Mouse (Mus musculus): ENCODE data around the gene Hist3h2ba.
"Not testable (repeated sequence)": the region's sequence is repeated elsewhere in the genome, so short reads cannot be mapped to it uniquely, and the experiment has no call there.

The Hist3h2ba gene

DNA sequence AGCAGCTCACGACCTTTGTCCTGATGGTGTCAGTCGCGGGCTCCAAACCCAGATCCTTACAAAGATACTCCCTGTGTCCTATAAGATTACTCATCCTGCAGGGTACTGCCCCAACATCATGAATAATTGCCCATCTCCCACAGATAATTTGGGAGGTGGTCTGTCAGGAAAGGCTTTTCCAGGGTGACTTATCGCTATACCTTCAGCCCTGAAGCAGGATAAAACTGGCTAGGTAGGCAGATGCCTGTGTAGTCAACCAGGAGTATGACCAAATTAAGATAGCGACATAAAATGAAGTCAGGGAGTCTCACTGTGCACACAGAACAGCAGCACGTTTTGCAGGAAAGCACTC lies 9.7 kb upstream of the Hist3h2ba start:
- DNase-seq = no peak

DNA sequence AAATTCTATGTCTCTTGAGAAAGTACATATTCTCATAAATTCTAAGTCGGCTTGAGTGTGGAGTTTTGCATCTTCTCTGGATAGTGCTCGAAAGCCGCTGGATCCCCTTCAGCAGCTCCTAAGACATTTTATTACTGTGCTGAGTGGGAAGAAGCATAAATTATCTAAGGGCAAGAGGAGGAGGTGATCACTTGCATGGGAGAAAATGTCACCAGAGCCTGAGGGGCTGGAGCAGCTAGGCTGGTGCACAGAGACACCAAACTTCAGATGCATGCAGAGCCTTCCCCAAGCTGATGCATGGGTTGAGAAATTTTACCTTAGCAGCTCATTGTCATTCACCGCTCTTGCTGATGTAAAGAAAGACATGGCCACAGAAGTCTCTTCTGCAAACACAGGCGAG lies 4.6 kb upstream of the Hist3h2ba start:
- no peak for DNase-seq

DNA sequence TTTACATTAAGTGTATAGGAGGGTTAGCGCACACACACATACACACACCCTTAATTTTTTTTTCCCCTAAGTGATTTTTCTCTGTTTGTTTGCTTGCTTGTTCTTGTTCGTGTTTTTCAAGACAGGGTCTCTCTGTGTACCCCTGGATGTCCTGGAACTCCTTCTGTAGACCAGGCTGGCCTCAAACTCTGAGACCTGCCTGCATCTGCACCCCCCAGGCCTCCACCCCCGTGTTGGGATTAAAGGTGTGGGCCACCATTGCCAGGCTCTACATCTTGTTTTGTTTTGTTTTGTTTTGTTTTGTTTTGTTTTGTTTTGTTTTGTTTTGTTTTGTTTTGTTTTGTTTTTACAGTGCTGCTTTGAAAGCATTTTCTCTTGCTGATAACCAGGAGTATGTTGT lies 1.4 kb upstream of the Hist3h2ba start:
- DNase-seq = no peak

DNA sequence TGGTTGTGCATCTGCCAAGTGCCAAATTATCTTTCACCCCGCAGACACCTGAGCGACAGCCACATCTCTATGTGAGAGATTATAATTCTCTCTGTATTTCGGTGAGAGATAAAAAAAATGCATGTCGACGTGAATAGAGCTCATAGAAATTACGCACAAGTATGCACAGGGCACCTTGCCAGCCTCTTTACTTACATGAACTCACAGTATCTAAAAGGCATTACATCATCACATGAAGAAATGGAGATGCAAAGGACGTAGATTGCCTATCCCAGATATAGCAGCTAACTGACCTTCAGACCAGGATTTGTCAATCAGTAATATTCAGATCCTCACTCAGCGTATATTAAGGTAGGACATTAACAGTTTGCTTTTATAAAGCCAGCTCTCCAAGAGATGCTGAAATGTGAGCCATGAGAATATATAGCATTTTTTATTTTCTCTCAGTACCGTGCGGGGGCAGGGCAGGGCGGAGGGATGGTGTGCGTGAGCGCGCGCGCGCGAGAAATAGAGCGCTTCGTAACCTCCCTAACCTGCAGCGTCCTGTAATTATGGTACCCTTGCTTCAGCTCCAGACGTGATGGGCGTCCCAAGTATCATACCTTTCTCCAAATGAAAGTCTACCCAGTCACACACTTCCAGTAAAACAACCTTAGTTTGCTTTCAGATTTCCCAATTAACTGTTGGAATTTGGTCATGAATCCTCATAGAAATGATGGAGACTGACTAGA lies 757 bp upstream of the Hist3h2ba start:
- DNase-seq = peak; percentile 37 to 42

DNA sequence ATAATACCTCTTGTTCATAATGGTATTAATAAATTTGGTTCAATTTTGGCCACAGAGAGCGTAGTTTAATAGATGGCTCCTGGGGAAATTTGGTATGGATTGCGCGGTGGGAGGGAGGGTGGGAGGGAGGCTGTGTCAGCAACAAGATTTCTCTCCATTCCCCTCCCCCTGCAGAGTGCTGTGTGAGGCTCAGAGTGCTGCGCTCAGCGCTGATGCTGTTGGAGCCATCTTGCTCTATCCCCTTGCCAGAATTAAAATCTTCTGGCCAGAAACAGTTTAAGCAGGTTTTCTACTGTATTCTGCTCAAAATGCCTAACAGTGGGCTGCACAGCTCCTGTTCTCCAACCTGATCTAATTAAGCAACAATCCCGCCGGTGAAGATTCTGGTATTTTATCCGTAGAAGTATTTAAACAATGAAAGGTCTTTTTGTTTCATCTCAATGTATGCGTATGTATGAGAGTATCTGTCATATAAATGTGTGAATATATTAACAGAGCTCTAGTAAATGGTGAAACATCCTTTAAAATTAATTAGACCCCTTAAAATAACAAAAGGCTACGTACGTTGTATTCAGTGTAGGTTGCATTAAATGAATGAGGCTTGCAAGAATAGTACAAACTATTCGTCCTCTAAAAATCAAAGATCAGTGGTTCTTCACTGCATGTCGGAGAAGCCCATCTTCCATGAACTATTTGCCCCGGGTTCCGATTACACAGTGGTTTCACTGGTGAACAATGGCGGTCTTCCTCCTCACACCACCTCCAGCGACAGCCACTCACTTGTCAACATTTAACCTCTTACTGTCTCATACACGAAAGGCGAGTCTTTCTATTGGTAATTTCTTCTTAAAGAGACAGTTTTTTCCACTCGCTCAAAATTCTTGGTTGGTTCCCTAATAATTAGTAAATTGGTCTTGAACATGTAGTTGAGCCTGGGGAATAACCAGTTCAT lies 1.0 kb downstream of the Hist3h2ba start:
- DNase-seq = no peak

DNA sequence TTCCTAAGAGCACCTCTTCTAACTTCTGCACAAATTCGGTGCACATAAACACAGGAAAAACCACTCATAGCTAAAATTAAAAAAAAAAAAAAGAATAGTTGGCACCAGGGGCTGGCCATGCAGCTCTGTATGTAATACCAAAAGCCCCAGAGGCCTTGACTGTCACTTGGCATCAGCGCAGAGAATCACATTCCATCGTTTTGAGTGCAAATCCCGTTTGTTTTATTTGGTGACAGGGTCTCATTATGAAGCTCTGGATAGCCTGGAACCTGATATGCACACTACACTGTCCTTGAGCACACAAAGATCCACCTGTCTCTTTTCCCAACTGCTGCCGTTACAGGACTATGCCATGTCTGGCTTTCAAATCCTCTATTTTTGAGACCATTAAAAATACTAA lies 2.5 kb downstream of the Hist3h2ba start:
- no peak for DNase-seq

DNA sequence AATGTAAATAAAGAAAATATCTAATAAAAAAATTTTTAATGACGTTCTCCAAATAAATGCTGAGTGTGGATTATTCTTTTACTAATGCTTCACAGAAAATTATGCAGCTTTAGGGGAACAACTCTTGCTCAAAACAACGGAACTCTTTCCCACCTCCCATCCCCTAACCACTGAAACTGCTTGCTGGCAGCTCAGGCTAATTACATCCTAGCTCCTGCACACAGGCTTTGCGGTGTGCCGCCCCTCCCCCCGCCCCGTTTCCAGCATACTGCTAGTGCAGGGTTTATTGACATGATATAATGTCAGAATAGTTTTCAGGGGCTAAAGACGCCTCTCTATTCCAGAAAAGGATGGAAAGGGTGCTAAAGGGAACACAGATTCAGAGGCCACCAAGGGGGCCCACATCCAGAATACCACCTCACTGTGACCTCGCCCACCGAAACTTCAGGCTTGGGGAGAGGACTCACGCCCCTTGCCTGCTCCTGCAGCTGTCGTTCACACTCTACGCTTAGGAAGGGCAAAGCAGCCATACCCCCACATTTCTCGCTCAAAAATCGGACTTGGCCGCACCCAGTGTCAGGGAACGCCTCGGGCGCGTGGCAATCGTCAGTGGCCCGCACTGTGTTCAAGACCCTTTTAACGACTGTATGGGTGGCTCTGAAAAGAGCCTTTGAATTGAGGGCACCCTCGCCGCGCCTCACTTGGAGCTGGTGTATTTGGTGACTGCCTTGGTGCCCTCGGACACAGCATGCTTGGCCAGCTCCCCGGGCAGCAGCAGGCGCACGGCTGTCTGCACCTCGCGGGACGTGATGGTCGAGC lies 4.8 kb downstream of the Hist3h2ba start:
- DNase-seq = no peak

DNA sequence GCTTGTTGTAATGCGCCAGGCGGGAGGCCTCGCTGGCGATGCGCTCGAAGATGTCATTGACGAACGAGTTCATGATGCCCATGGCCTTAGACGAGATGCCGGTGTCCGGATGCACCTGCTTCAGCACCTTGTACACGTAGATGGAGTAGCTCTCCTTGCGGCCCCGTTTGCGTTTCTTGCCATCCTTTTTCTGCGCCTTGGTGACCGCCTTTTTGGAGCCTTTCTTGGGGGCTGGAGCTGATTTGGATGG lies 5.4 kb downstream of the Hist3h2ba start:
- not testable (repeated sequence) for DNase-seq

DNA sequence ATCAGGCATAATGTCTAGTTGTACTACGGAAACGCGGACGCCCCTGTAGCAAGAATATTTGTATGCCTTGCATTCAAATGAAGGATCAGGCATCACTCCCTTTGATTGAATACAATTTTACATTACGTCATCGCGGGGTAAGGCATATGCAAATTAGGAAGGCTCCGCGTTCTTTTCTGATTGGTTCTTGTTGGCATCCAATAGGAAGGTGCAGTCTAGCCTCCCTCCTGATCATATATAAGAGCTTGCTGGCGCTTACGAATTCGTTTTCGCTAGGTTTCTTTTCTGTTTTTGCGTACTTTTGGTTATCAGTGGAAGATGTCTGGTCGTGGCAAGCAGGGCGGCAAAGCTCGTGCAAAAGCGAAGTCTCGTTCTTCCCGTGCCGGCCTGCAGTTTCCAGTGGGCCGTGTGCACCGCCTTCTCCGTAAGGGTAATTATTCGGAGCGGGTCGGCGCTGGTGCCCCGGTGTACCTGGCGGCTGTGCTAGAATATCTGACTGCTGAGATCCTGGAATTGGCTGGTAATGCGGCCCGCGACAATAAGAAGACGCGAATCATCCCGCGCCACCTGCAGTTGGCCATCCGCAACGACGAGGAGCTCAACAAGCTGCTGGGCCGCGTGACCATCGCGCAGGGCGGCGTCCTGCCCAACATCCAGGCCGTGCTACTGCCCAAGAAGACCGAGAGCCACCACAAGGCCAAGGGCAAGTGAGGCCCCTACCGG lies 5.9 kb downstream of the Hist3h2ba start, which contains the start of the genes Hist3h2a and Trim17:
Gene Hist3h2a, plus strand, starts transcription at position 266 of the 723 bp plus-strand sequence.
Gene Trim17, plus strand, starts transcription at position 266 of the 723 bp plus-strand sequence.
- DNase-seq = peak; percentile 84 to 89

DNA sequence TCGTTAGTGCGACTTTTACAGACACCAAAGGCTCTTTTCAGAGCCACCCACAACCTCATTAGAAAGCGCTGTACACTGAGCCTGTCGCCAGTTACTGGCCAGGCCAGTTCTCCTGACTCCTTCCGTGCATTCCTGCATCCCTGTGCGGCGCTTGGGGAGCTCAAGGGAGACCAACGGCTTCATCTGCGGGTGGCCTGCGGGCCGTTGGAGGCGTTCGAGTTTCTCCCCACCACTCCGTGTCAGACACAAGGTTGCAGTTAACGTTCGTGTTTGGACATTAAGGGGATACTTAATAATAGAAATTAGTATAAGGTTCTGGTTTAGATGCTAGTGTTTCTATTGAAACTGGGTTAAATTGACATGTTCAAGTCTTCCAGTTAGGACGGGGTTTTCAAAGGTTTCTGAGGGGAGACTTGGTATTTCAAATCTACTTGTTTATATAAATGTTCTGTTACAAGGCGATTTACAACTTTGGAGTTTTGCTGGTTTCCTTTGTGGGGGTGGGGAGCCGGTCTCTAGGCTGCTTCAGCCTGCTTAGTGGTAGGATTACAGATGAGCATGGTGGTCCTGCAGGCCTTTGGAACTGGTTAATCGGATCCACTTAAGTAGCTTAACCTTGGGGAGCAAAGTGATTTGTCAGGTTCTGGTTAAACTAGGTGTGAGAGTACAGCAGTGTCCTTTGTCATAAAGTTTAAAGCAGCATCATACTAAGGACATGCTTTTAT lies 6.6 kb downstream of the Hist3h2ba start:
- DNase-seq = peak in 1 of 2 experiments; percentile 28

DNA sequence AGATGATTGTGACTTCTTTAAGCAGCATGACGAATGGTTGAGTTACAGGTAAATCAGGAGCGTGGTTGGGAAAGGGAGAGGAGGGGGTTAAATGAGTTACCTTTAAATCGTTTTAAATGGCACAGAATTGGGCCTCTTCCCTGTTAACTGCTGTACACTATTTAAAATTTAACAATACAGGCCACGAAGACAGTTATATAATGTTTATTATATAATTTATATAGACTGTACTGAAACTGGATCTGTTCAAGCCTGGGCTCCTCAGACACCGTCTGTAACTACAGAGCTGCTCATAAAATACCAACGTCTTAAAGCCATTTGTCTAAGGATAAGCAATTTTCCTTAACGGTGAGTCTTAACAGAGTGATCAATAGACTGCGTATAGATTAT lies 7.1 kb downstream of the Hist3h2ba start:
- no peak for DNase-seq

DNA sequence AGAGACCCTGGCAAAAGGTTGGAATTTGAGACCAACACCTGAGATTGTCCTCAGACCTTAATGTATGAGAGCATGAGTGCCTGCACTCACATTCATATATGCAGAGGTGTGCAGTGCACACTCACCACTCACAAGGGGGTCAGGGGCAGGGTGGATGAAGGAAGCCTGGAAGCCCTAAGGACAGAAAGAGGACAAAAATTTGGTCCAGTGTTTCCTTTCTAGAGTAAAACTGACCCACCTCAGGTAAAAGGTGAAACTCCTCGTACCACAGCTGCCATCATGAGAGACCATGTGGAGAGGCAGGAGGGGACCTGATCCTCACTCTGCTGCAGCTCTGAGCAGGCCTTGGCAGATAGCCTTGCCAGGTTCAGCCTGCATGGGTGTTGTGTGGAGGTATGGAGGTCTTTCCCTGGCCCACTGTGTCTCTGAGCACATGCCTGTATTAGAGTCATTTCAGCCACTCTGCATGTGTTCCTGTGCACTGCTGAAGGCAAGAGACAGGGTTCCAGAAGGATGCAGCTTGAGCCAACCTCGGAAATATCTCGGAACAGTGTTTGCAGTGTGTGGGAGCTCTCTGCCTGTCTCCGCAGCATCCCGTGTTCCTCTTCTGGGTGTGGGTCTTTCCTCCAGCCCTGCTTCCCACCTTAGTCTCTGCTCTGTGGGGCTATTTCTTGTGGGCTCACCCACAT lies 8.7 kb downstream of the Hist3h2ba start:
- DNase-seq = no peak

DNA sequence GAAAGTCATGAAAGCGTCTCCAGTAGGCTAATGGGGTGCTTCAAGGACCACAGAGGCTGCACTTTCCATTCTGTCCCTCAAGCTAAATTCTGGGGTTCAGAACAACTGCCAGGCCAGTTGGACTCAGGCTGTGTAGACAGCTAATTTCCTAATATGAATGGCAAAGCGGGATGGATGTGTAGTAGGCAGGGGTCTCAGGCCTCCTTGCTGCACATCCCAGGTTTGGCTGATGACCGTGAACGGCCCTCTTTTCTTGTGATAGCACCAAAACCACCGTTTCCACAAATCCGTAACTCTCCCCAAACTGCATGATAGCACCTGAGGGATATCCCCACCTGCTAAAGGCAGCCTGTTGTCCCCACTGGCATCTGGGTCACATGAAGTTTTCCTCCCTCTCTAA lies 9.8 kb downstream of the Hist3h2ba start:
- DNase-seq = no peak

DNA sequence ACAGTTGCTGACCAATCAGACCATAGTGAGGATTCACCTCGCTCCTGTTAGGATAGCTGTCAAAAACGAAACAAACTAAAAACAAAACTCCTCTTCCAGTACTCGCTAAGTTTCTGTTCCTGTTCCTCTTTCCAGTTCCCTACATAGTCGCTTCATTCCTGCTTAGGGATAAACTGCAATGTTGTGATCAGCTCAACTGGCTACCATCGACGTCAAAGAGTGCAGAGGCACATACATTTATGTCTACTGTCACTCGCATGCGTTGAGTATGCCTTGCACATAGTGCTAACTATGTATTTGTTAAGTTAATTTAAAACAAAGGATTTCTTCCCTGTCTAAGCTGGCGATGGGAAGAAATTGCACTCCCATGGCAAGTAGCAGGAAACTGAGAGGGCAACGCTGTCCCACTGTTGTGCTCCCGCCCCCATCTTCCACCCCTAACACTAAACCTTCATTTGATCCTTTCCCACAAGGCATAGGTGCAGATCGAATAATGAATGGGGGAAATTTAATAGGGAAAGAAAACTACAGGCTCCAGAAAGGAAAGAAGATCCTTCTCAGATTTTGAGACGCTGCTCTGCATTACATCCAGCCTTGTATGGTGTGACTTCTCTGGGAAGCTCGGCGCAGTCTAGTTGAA lies 10.6 kb downstream of the Hist3h2ba start:
- no peak for DNase-seq

DNA sequence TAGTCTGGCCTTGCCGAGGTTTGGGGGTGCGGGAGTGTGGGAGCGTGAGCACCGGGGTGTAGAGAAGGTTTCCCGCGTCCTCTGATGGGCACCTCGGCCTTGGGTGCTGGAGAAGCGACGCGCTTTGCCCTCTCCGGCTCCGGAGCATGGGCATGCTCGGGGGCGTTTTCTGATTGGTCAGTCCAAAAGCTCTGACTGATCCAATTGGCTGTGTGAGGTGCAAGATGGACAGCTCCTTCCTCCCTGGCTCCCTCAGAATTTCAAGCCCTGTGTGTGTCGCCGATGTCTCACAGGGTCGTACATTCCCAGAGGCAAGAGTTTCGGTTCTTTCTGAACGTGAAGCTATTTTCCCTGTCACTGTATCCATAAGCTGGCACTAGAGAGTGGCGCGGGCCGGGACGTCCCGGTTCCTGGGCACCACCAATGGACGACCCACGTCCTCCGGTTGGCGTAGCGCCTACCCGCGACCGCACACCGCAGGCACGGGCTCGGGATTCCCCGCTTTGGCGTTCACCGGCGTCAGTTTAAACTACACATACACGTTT lies 11.3 kb downstream of the Hist3h2ba start:
- DNase-seq = peak; percentile 90 to 91

DNA sequence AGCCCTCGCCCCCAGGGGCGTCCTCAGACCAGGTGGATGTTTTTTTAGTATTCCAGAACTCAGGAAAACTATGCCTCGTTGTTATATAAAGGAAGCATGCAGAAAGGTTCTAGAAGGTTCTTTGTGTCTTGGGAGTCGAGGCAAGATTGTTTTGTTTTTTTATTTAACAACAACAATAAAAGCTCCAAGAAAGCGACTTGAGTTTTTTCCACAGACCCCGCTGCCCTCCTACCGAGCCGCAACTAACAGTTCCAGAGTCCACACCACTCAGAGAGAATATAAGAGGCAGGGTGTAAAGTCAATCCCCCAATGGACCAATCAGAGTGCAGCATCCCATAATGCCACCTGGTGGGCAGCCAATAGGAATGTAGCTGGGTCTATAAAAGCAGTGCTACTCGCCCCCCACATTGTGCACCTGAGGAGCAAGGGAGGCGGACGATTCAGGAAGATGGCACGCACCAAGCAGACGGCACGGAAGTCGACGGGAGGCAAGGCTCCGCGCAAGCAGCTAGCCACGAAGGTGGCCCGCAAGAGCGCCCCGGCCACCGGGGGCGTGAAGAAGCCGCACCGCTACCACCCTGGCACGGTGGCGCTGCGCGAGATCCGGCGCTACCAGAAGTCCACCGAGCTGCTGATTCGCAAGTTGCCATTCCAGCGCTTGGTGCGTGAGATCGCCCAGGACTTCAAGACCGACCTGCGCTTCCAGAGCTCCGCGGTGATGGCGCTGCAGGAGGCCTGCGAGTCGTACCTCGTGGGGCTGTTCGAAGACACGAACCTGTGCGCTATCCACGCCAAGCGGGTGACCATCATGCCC lies 12.9 kb downstream of the Hist3h2ba start:
- DNase-seq = no peak

DNA sequence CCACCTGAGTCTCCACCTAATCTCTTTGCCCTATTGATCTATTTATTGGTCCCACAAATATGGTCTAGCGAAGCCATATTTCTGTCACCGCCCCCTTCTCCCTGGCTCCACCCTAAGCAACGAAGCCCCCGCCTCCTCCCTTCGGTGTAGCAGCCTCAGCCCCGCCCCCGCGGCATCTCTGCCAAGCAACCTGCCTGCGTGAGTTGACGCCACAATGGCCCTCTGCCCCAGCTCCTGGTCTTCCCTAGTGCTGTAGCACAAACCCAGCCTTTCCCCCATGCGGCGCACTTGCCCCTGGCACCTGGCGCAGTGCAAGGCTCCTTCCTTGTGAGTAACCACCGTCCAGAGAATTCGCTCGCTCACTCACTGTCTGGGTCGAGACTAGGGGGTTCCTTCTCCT lies 14.8 kb downstream of the Hist3h2ba start:
- DNase-seq = peak; percentile 57 to 60

DNA sequence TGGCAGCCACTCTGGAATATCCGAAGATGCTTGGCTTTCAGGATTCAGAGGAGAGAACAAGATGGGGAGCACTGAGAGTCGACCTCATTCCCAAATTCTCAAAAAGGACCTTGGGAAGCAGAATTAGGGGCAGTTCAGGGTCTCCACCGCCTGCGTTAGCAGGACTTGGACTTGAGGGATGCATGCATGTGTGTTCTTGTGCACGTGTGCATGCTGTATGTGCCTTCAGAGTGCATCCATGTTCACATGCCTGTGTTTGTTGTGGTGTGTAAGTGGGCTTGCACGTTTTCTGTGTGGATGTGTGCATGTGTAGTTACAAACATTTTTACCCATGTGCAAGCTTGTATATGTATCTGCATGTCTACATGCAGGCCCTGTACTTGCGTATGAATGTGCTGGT lies 15.5 kb downstream of the Hist3h2ba start:
- DNase-seq = no peak

DNA sequence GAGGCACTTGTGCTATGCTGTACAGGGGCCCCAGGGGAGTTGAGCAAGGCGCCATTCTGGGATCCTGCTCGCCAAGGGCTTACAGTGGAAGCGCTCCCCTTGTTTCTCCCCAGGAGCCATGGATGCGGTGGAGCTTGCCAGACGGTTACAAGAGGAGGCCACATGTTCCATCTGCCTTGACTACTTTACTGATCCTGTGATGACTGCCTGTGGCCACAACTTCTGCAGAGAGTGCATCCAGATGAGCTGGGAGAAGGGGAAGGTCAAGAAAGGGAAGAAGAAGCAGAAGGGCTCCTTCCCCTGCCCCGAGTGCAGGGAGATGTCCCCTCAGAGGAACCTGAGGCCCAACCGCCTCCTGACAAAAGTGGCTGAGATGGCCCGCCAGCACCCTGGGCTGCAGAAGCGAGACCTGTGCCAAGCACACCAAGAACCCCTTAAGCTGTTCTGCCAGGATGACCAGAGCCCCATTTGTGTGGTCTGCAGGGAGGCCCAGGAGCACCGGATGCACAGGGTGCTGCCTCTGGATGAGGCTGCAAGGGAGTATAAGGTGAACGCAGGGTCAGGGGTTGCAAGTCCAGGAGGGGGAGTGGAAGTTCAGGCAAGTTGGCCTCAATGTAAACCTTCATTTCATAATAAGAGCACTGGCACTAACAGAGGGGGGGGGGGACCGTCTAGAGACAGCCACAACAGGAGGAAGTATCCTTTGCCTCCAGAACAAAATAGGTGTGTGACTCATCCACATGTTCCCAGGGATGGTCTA lies 16.5 kb downstream of the Hist3h2ba start:
- DNase-seq = no peak
